Mouse (Mus musculus): ENCODE data around the gene Fam193b. TPM values are rescaled to one million over a fixed set of nuclear protein-coding genes. Genes with fewer than 3 reads are reported as not detected.

The Fam193b gene
- polyA plus RNA-seq, 1 experiment from 2014 or later = 59.5 TPM

- H3K4me3 ChIP-seq = no peak overlapping the region
- ATAC-seq (ENCODE audit: insufficient number of reproducible peaks, insufficient read depth, low FRiP score, low TSS enrichment) = no peak
- no peaks in the 10 kb centered on the region for H3K9me3 ChIP-seq
- H3K9ac ChIP-seq = no peak overlapping the region
- no peak overlapping the region for H3K4me2 ChIP-seq (replicated peaks)
- H3K27ac ChIP-seq = no peak overlapping the region
- H3K36me3 ChIP-seq = peaks cover under 1% of the 10 kb centered on the region; the same call in 1 of the 2 replicates
- no peaks in the 10 kb centered on the region for H3K4me1 ChIP-seq
- no peaks in the 10 kb centered on the region for H3K27me3 ChIP-seq
- 88% methylated on average over 23 of the region's 23 CpGs for WGBS
Measured at GRCm38 (mm10) chr13:55523951-55524600, 46.8 kb downstream of the Fam193b start.

DNA sequence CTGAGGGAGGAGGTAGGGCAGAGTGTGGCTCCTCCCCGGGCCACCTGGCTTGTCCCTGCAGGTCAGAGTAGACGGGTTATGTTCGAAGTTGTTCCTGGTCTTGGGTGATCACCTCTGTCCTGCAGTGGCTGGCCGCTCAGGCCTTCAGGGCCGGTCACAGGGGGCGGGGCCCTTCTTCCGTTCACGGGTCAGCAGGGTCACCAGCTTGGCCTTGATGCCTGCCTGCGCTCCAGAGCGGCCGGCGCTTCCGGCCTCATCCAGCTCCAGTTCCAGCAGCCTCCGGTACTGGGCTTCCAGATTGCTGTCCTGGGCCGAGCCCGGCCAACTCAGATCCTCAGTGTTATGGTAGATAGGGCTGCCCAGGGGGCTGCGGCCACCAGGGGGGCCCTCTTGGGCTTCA, 47.6 kb downstream of the Fam193b start:
- Histone ChIP-seq H3K9ac (no peak overlapping the region), H3K4me2 (replicated peaks) (no peak overlapping the region), H3K4me1 (no peaks in the 10 kb centered on the region), H3K36me3 (no peaks in the 10 kb centered on the region), H3K27ac (no peak overlapping the region; the same call in 1 of the 2 replicates), H3K9me3 (no peaks in the 10 kb centered on the region), H3K27me3 (no peaks in the 10 kb centered on the region), H3K4me3 (no peak overlapping the region)
- WGBS = 38% methylated on average over 17 of the region's 17 CpGs
- ATAC-seq (ENCODE audit: insufficient number of reproducible peaks, insufficient read depth, low FRiP score, low TSS enrichment) = no peak

GRCm38 (mm10) chr13:55522730-55523129, 48.2 kb downstream of the Fam193b start:
- no peak overlapping the region; the same call in 1 of the 2 replicates for H3K27ac ChIP-seq
- H3K36me3 ChIP-seq = no peaks in the 10 kb centered on the region
- ATAC-seq (ENCODE audit: insufficient number of reproducible peaks, insufficient read depth, low FRiP score, low TSS enrichment) = no peak
- no peak overlapping the region for H3K4me2 ChIP-seq (replicated peaks)
- H3K4me1 ChIP-seq = no peaks in the 10 kb centered on the region
- H3K9ac ChIP-seq = no peak overlapping the region
- WGBS = 54% methylated on average over 8 of the region's 8 CpGs
- H3K9me3 ChIP-seq = no peaks in the 10 kb centered on the region
- no peaks in the 10 kb centered on the region for H3K27me3 ChIP-seq
- H3K4me3 ChIP-seq = no peak overlapping the region

DNA sequence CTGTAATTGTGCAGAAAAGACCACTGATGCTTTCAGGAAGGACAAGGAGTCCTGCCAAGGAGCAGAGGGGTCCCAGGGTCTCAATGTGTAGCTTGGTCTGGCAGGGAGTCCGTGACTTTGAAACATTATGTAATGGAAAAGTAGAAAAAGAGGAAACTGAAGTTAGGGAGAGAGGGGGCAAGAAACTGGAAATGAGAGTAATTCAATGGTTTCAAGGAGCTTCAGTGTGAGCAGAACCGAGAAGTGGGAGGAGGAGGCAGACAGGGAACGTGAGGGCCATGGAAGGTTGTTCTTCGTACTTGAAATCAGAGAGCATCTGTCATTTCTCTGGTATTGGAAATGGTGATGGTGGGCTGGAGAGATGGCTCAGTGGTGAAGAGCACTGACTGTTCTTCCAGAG, 51.3 kb downstream of the Fam193b start:
- no peak for ATAC-seq (ENCODE audit: insufficient number of reproducible peaks, insufficient read depth, low FRiP score, low TSS enrichment)
- H3K9ac ChIP-seq = no peak overlapping the region
- no peak overlapping the region for H3K4me2 ChIP-seq (replicated peaks)
- H3K27ac ChIP-seq = no peak overlapping the region
- no peak overlapping the region for H3K4me3 ChIP-seq
- H3K36me3 ChIP-seq = no peaks in the 10 kb centered on the region
- H3K4me1 ChIP-seq = no peaks in the 10 kb centered on the region
- H3K27me3 ChIP-seq = no peaks in the 10 kb centered on the region
- WGBS = 84% methylated on average over 4 of the region's 4 CpGs
- H3K9me3 ChIP-seq = no peaks in the 10 kb centered on the region

- no peak overlapping the region for H3K4me2 ChIP-seq (replicated peaks)
Measured at GRCm38 (mm10) chr13:55516955-55517354, 54.0 kb downstream of the Fam193b start.

DNA sequence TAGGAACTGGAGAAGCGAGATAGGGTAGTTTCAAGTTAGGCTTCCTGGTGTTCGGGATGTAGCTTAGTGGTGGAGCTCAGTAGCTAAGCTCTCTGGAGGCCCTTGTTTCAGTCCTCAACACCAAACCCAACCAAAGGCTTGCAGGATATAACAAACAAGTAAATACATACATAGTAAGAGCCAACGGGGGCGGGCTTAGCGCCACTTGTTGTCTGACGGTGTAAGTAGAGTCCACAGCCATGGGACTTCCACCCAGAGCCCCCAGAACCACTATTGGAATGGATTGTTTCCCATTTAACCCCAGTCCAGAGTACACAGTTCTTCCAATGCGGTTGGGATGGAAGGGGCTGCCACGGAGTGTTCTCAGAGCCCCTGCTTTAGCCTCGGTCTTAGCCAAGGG, 57.1 kb downstream of the Fam193b start:
- Histone ChIP-seq H3K9me3 (no peaks in the 10 kb centered on the region), H3K36me3 (peaks cover 19% of the 10 kb centered on the region), H3K4me3 (peak overlapping the region; percentile 89), H3K4me1 (peaks cover 28% of the 10 kb centered on the region), H3K27me3 (no peaks in the 10 kb centered on the region), H3K4me2 (replicated peaks) (peak overlapping the region; percentile 66), H3K27ac (no peak overlapping the region), H3K9ac (no peak overlapping the region)
- 37% methylated on average over 9 of the region's 9 CpGs for WGBS
- no peak for ATAC-seq (ENCODE audit: insufficient number of reproducible peaks, insufficient read depth, low FRiP score, low TSS enrichment)

More at GRCm38 (mm10) chr13:55516955-55517354, 54.0 kb downstream of the Fam193b start:
- Histone ChIP-seq H3K9me3 (no peaks in the 10 kb centered on the region), H3K4me3 (no peak overlapping the region), H3K4me1 (peaks cover 8% of the 10 kb centered on the region), H3K9ac (no peak overlapping the region), H3K27me3 (no peaks in the 10 kb centered on the region), H3K27ac (no peak overlapping the region), H3K36me3 (no peaks in the 10 kb centered on the region)
- 10% methylated on average over 5 of the region's 5 CpGs for WGBS
- ATAC-seq (ENCODE audit: insufficient number of reproducible peaks, insufficient read depth, low FRiP score, low TSS enrichment) = no peak

- WGBS = under 1% methylated on average over 55 of the region's 55 CpGs
- ATAC-seq (ENCODE audit: insufficient number of reproducible peaks, insufficient read depth, low FRiP score, low TSS enrichment) = peak; percentile 53
- no peaks in the 10 kb centered on the region for H3K27me3 ChIP-seq
Measured at GRCm38 (mm10) chr13:55513111-55513748, 57.7 kb downstream of the Fam193b start, which contains the start of gene Pdlim7. Pdlim7 (minus strand) TSS chr13:55513676.

DNA sequence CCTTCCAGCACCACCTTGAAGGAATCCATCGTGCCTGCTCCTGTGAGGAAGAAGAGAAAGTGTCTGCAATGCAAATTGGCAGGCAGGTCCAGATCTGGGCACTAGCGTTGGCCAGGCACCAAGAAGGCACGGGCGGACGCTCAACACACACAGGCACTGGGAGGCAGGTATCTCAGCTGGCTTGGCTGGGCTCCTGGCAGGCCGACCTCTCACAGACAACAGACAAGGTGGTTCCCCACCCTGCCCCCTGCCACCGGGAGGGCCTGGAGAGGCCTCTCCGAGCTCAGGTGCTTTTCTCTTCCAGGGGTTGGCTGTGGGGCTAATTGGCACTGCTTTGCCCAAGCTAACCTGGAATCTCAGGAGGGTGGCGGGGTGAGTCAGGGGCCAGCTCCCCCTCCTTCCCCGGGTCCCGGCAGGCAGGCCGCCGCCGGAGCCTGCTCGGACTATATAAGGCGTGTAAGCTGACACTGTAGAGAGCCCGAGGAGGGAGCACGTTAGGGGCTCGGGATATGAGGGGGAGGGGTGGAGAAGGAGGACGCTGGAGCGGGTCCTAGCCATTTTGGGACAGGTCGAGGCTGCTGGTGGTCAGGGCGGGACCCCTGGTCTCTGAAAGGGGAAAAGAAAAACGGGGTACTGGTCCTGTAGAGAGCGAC, 58.4 kb downstream of the Fam193b start:
- under 1% methylated on average over 25 of the region's 25 CpGs for WGBS
- peaks cover 28% of the 10 kb centered on the region for H3K4me1 ChIP-seq

More at GRCm38 (mm10) chr13:55513111-55513748, 57.7 kb downstream of the Fam193b start, which contains the start of gene Pdlim7:
- Histone ChIP-seq H3K27ac (peak within 1 kb of the TSS; percentile 88), H3K9me3 (no peaks in the 10 kb centered on the region), H3K4me3 (peak within 1 kb of the TSS; percentile 89), H3K36me3 (peaks cover 25% of the 10 kb centered on the region), H3K4me2 (replicated peaks) (peak within 1 kb of the TSS; percentile 66), H3K4me1 (peaks cover 28% of the 10 kb centered on the region), H3K9ac (peak within 1 kb of the TSS; percentile 87)

GRCm38 (mm10) chr13:55511492-55511861, 59.4 kb downstream of the Fam193b start:
- no peak for ATAC-seq (ENCODE audit: insufficient number of reproducible peaks, insufficient read depth, low FRiP score, low TSS enrichment)
- H3K4me2 ChIP-seq (replicated peaks) = peak overlapping the region; percentile 66
- peak overlapping the region; percentile 89 for H3K4me3 ChIP-seq
- H3K9ac ChIP-seq = peak overlapping the region; percentile 87; the same call in 1 of the 2 replicates
- no peaks in the 10 kb centered on the region for H3K9me3 ChIP-seq
- whole genome bisulfite sequencing = 19% methylated on average over 5 of the region's 5 CpGs
- H3K27ac ChIP-seq = peak overlapping the region; percentile 88
- peaks cover 28% of the 10 kb centered on the region for H3K4me1 ChIP-seq
- H3K36me3 ChIP-seq = peaks cover 42% of the 10 kb centered on the region
- H3K27me3 ChIP-seq = no peaks in the 10 kb centered on the region

More for the DNA sequence above, 58.4 kb downstream of the Fam193b start:
- peaks cover 32% of the 10 kb centered on the region for H3K36me3 ChIP-seq
- peak overlapping the region; percentile 87 for H3K9ac ChIP-seq
- peak overlapping the region; percentile 88 for H3K27ac ChIP-seq
- peak overlapping the region; percentile 89 for H3K4me3 ChIP-seq
- H3K27me3 ChIP-seq = no peaks in the 10 kb centered on the region
- H3K4me2 ChIP-seq (replicated peaks) = peak overlapping the region; percentile 66
- ATAC-seq (ENCODE audit: insufficient number of reproducible peaks, insufficient read depth, low FRiP score, low TSS enrichment) = peak; percentile 71
- no peaks in the 10 kb centered on the region for H3K9me3 ChIP-seq

DNA sequence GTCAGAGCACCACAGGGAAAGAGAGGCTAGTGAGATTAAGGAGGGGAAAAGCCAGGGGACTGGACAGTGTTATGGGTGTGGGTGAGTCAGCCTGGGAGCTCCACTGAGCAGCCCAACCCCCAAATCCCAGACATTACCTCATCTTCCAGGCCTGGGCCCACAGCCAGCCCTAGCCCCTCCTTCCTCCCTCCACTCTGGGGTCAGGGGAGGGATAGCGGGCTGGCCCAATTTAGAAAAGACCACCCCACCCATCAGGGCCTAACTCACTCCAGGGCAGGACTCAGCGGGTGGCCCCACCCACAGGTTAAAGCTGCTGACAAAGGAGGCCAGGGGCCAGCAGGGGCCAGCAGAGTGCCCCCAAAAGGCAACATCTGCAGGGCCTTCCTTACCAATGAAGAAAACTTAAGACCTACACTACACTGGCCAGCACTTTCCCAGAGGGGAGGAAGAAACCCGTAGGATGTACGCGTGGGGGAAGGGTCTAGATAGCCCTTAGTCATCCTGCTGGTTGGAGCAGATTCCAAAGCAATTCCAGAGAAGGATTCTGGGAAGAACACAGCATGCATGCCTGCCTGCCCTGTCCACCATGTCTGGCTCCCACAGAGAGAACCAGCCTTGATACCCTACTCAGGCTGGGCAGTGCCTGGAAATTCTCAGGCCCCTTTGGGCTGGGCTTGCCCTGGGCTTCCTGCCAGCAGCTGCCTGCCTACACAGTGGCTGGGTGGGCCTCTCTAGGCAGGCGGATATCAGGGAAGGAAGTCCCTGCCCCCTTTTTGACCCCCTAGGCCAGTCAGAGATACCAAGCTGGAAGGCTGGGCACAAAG, 60.0 kb downstream of the Fam193b start:
- 7% methylated on average over 6 of the region's 6 CpGs for WGBS
- Histone ChIP-seq H3K36me3 (peaks cover 48% of the 10 kb centered on the region), H3K4me3 (peak overlapping the region; percentile 89)

GRCm38 (mm10) chr13:55510332-55510667, 60.6 kb downstream of the Fam193b start:
- 0 out of 2 replicates have a peak overlapping the region, but pooled peaks have one; percentile 87 for H3K9ac ChIP-seq
- peak; percentile 6; the same call in 1 of the 2 replicates for ATAC-seq (ENCODE audit: insufficient number of reproducible peaks, insufficient read depth, low FRiP score, low TSS enrichment)
- H3K4me1 ChIP-seq = peaks cover 28% of the 10 kb centered on the region
- H3K4me3 ChIP-seq = peak overlapping the region; percentile 89; the same call in 1 of the 2 replicates
- peak overlapping the region; percentile 88 for H3K27ac ChIP-seq
- WGBS = 24% methylated on average over 3 of the region's 3 CpGs
- H3K36me3 ChIP-seq = peaks cover 54% of the 10 kb centered on the region
- H3K27me3 ChIP-seq = no peaks in the 10 kb centered on the region
- H3K9me3 ChIP-seq = no peaks in the 10 kb centered on the region
- H3K4me2 ChIP-seq (replicated peaks) = peak overlapping the region; percentile 66

More for the DNA sequence above, 60.0 kb downstream of the Fam193b start:
- no peaks in the 10 kb centered on the region for H3K9me3 ChIP-seq
- H3K9ac ChIP-seq = peak overlapping the region; percentile 87
- H3K4me1 ChIP-seq = peaks cover 28% of the 10 kb centered on the region
- peak overlapping the region; percentile 88 for H3K27ac ChIP-seq
- H3K4me2 ChIP-seq (replicated peaks) = peak overlapping the region; percentile 66
- H3K27me3 ChIP-seq = no peaks in the 10 kb centered on the region
- peak; percentile 61 for ATAC-seq (ENCODE audit: insufficient number of reproducible peaks, insufficient read depth, low FRiP score, low TSS enrichment)

Measured in embryonic facial prominence, embryonic 12.5 days (tissue).